Mouse (Mus musculus) cerebellum, adult 2 months (tissue): ENCODE measurements around the gene Tspyl2.

Experiments
- CTCF ChIP-seq: fragments of 200-500 bp; IDR thresholded peaks from 2 replicates; pipeline ENCODE4 v1.5.1; 2011; ENCODE audit warnings: low read depth, mild to moderate bottlenecking, control low read depth, low read length, moderate library complexity, borderline replicate concordance; ENCODE audit not compliant: insufficient read depth
- POLR2A ChIP-seq: fragments of 200-500 bp; IDR thresholded peaks from 2 replicates; pipeline ENCODE4 v1.6.1; 2011; ENCODE audit warnings: low read length, control low read depth, borderline replicate concordance; ENCODE audit not compliant: insufficient read depth

GRCm38 (mm10) chrX:152368397-152369273, 26.4 kb upstream of the Tspyl2 start, which contains the start of gene Gpr173:
- TF ChIP-seq CTCF: no peak
- 0 out of 2 replicates have a peak, but pooled peaks have one; percentile 7 for TF ChIP-seq POLR2A
